Mouse (Mus musculus): ENCODE measurements around the gene Atf2.

GRCm38 (mm10) chr2:73910571-73911174 lies 18.2 kb upstream of the Atf2 start:
- no peak for TF ChIP-seq CTCF (IDR thresholded peaks at IDR 0.05; ENCODE audit: insufficient read depth, low read length)
- TF ChIP-seq POLR2A (IDR thresholded peaks at IDR 0.05; ENCODE audit: borderline replicate concordance, extremely low read depth, low read depth, low read length) = peak; percentile 15; the same call in 1 of the 2 replicates

Measured in lung, adult 2 months (tissue).